Mouse (Mus musculus) lung, embryonic 14.5 days (tissue): ENCODE measurements around the gene Tmprss4. TPM values are rescaled to one million over a fixed set of nuclear protein-coding genes. Genes with fewer than 3 reads are reported as not detected.
A peak's percentile ranks its signal among the peaks of the same experiment; 100 is the strongest.

Experiments used
- ATAC-seq: fragments of 200-750 bp; cut with Nextera tagmentation; 2 replicates; pipeline ENCODE4 v1.8.0; 2017; ENCODE audit warnings: mild to moderate bottlenecking, moderate TSS enrichment, moderate library complexity; ENCODE audit not compliant: insufficient read depth
- DNase-seq: peaks from one replicate; pipeline ENCODE4 v3.0.0-alpha.2; 2015
- H3K27ac ChIP-seq: fragments of 300-500 bp; sonication (generic); 2 replicates; pipeline ENCODE4 v1.5.1; 2014; ENCODE audit warnings: low read depth, mild to moderate bottlenecking, moderate library complexity
- H3K27me3 ChIP-seq: fragments of 300-500 bp; sonication (generic); 2 replicates; pipeline ENCODE4 v1.6.1; 2014; ENCODE audit warnings: low read length, control low read depth; ENCODE audit not compliant: insufficient read depth
- H3K36me3 ChIP-seq: fragments of 300-500 bp; sonication (generic); 2 replicates; pipeline ENCODE4 v1.6.1; 2014; ENCODE audit warnings: control low read depth; ENCODE audit not compliant: insufficient read depth
- H3K4me1 ChIP-seq: fragments of 300-500 bp; sonication (generic); 2 replicates; pipeline ENCODE4 v1.6.1; 2014; ENCODE audit warnings: antibody characterized with exemption, control low read depth; ENCODE audit not compliant: insufficient read depth
- H3K4me2 ChIP-seq: fragments of 300-500 bp; sonication (generic); 2 replicates; pipeline ENCODE4 v1.6.1; 2014; ENCODE audit warnings: mild to moderate bottlenecking
- H3K4me3 ChIP-seq: fragments of 300-500 bp; sonication (generic); 2 replicates; pipeline ENCODE4 v1.5.1; 2014; ENCODE audit warnings: low read depth, low read length
- H3K9ac ChIP-seq: fragments of 300-500 bp; sonication (generic); 2 replicates; pipeline ENCODE4 v1.6.1; 2014
- H3K9me3 ChIP-seq: fragments of 300-500 bp; sonication (generic); 2 replicates; pipeline ENCODE4 v1.6.1; 2016; ENCODE audit warnings: low read depth, low read length, control low read depth
- CTCF ChIP-seq: IDR thresholded peaks from 2 replicates; pipeline ENCODE4 v1.5.1; 2016; ENCODE audit warnings: antibody characterized with exemption, low read depth
- WGBS: fragments of 180-500 bp; shearing (Covaris S2); extraction: QIAGEN DNeasy Blood & Tissue Kit; methylation state at CpG from one replicate; pipeline ENCODE4 v1.1.7; 2014; 5-methylcytosine and 5-hydroxymethylcytosine counted together
- polyA plus RNA-seq: library from polyadenylated mRNA; unstranded; fragments of >200 nt; fragmentation: Nextera tagmentation; extraction: Ambion mirVana; gene quantifications from 2 replicates; pipeline ENCODE4 v1.2.1, GENCODE M21; 2014

Tmprss4 gene
- polyA plus RNA-seq, 1 experiment from 2014 or later, result 0.54 TPM

GRCm38 (mm10) chr9:45150933-45151332, 53.0 kb downstream of the Tmprss4 start:
- no peak overlapping the region for H3K9ac ChIP-seq
- peaks cover 7% of the 10 kb centered on the region for H3K27me3 ChIP-seq
- no peaks in the 10 kb centered on the region for H3K9me3 ChIP-seq
- no peaks in the 10 kb centered on the region for H3K36me3 ChIP-seq
- 33% methylated on average over 1 of the region's 1 CpGs for WGBS
- no peak for DNase-seq
- H3K4me1 ChIP-seq, result no peaks in the 10 kb centered on the region
- H3K4me2 ChIP-seq, result no peak overlapping the region
- no peak for ATAC-seq
- no peak for TF ChIP-seq CTCF
- H3K4me3 ChIP-seq, result no peak overlapping the region
- H3K27ac ChIP-seq, result no peak overlapping the region

DNA sequence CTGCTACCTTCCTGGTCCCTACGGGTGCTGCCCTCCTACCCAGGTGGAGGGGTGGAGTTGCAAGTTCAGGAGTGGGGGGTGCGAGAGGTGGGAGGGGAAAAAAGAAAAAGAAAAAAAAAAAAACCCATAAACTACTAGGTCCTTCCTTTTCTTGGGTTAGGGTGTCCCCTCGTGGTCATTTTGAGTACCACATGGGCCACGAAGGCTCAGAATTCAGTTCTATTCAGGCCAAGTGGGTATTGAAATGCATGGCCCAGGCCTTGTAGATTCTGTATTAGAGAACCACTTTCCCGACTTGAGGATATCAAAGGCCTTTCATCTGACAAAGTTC, 57.7 kb downstream of the Tmprss4 start:
- Histone ChIP-seq H3K27me3 (peaks cover 35% of the 10 kb centered on the region), H3K9ac (peak overlapping the region; percentile 37; the same call in 1 of the 2 replicates)

DNA sequence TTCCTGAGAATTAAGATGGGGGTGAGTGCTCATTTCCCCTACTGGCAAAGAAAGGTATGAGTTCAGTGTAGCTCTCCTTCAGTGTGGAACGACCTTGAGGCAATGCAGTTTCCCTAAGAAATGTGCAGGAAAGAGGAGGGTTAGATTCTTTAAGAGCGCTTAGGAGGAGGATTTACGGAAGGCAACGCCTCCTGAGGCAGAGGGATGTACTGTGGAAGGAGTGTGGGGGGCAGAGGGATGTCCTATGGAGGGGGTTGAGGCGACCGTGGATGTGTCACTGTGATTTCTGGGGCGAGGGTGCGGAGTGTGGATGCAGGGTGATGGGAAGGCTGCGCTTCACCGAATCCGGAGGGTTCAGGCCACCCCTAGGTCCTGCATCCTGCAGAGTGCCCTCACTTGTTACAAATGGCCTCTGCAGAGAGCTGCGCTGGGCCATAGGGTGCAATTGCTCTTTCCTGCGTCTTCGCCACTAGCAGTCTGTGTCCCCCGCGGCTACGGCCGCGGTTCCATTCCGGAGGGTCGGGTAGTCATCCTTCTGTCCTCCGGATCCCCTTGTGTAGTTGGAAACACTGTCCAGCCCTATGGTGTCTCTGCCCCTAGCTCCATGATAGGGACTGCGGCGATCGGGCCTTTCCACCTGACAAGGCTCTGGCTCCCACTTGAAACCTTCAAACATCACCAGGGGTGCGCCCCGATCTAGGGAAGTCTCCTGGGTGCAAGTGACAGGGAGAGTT, 58.2 kb downstream of the Tmprss4 start:
- Histone ChIP-seq H3K4me2 (peak overlapping the region; percentile 62), H3K27me3 (peaks cover 37% of the 10 kb centered on the region), H3K4me1 (no peaks in the 10 kb centered on the region), H3K9me3 (no peaks in the 10 kb centered on the region), H3K4me3 (peak overlapping the region; percentile 21; the same call in 1 of the 2 replicates), H3K9ac (peak overlapping the region; percentile 37; the same call in 1 of the 2 replicates), H3K36me3 (no peaks in the 10 kb centered on the region), H3K27ac (no peak overlapping the region)
- peak; percentile 33; the same call in 1 of the 2 replicates for TF ChIP-seq CTCF
- DNase-seq (peak; percentile 8), ATAC-seq (peak; percentile 21; the same call in 1 of the 2 replicates)
- 3% methylated on average over 27 of the region's 27 CpGs for WGBS

More for the DNA sequence above, 57.7 kb downstream of the Tmprss4 start:
- peak overlapping the region; percentile 21; the same call in 1 of the 2 replicates for H3K4me3 ChIP-seq
- H3K9me3 ChIP-seq, result no peaks in the 10 kb centered on the region
- no peak overlapping the region for H3K27ac ChIP-seq
- peak overlapping the region; percentile 62 for H3K4me2 ChIP-seq
- TF ChIP-seq CTCF, result peak; percentile 94
- ATAC-seq, result no peak
- 2% methylated on average over 5 of the region's 5 CpGs for WGBS
- DNase-seq, result peak; percentile 86
- no peaks in the 10 kb centered on the region for H3K4me1 ChIP-seq
- no peaks in the 10 kb centered on the region for H3K36me3 ChIP-seq

GRCm38 (mm10) chr9:45142686-45143085, 61.2 kb downstream of the Tmprss4 start:
- H3K4me1 ChIP-seq, result no peaks in the 10 kb centered on the region
- H3K4me3 ChIP-seq, result no peak overlapping the region
- no peak for TF ChIP-seq CTCF
- ATAC-seq (no peak), DNase-seq (no peak)
- H3K9ac ChIP-seq, result no peak overlapping the region
- H3K4me2 ChIP-seq, result no peak overlapping the region
- peaks cover 66% of the 10 kb centered on the region for H3K27me3 ChIP-seq
- 49% methylated on average over 3 of the region's 3 CpGs for WGBS
- no peak overlapping the region for H3K27ac ChIP-seq
- no peaks in the 10 kb centered on the region for H3K36me3 ChIP-seq
- no peaks in the 10 kb centered on the region for H3K9me3 ChIP-seq

- TF ChIP-seq CTCF, result no peak
- Histone ChIP-seq H3K4me1 (no peaks in the 10 kb centered on the region), H3K9me3 (no peaks in the 10 kb centered on the region), H3K27me3 (peaks cover 76% of the 10 kb centered on the region), H3K36me3 (no peaks in the 10 kb centered on the region), H3K4me2 (no peak overlapping the region), H3K4me3 (no peak overlapping the region), H3K27ac (no peak overlapping the region), H3K9ac (no peak overlapping the region)
- DNase-seq (no peak), ATAC-seq (no peak)
- 55% methylated on average over 7 of the region's 7 CpGs for WGBS
These were observed 62.9 kb downstream of the Tmprss4 start for GRCm38 (mm10) chr9:45140945-45141344.

DNA sequence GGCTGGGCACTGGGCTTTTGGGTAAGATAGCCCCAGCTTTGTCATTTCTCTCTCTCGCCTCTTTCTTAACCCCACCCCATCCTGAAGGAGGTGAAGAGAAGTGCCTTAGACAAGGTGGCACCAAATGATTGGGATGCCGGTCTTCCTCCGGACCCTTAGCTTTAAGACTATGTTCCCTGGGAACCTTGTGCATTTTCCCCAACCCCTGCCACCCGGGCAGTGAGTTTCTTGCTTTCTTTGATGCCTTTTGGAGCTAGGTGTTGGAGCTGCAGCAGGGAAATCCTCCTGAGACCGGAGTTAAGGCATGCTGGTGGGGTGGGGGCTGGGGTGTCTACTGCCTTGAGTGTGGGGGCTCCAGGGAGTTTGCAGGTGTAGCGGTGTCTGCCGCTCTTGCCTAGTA, 64.8 kb downstream of the Tmprss4 start:
- no peak for DNase-seq
- WGBS, result 2% methylated on average over 7 of the region's 7 CpGs
- Histone ChIP-seq H3K9ac (peak overlapping the region; percentile 21; the same call in 1 of the 2 replicates), H3K4me3 (peak overlapping the region; percentile 48), H3K9me3 (no peaks in the 10 kb centered on the region), H3K27ac (no peak overlapping the region), H3K27me3 (peaks cover 70% of the 10 kb centered on the region), H3K4me2 (peak overlapping the region; percentile 93), H3K36me3 (no peaks in the 10 kb centered on the region), H3K4me1 (no peaks in the 10 kb centered on the region)
- ATAC-seq, result no peak
- no peak for TF ChIP-seq CTCF

DNA sequence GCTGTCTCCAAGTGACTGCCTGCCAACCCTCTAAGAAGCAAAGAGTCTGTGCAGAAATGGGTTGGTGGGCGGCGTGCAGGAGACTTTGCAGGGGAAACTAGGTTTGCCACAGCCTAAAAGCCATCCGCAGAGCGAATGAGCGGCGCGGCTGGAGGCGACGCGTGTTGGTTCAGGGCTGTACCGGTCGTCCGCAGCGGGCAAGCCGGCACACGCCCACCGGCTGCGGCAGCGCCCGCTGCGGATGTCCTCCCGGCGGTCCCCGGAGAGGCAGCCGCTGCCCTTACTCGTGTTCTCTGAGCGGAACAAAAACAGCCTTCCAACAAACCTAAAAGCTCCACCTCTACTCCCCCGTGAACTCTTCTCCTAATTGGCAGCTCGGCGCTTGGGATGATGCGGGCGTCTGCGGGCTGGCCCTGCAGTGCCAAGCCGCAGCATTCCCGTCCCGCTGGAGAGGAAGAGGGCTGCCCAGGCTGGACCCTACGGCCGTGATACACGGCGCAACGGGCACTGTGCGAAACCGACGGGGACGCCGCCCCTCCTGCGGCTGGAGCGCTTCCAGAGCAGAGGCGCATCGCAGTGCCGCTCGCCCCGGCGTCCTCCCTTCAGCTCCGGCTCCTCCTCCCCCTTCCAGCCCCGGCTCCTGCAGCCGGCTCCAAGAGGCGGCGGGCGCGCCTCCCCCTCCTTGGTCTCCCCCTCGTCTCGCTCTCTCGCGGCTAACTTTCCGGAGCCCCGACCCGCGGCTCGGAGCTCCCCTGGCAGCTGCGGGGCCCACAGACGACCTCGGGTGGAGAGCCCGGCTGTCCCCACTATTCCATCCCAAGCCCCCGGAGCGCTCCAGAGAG, 65.5 kb downstream of the Tmprss4 start, which contains the start of gene Scn4b:
Scn4b (plus strand) TSS at position 205 of the 842 bp plus-strand sequence.
- DNase-seq (peak; percentile 72), ATAC-seq (peak; percentile 55)
- no peak for TF ChIP-seq CTCF
- Histone ChIP-seq H3K36me3 (no peaks in the 10 kb centered on the region), H3K27me3 (peaks cover 66% of the 10 kb centered on the region), H3K4me3 (peak within 1 kb of the TSS; percentile 48), H3K4me1 (no peaks in the 10 kb centered on the region), H3K9ac (peak within 1 kb of the TSS; percentile 21; the same call in 1 of the 2 replicates), H3K27ac (no peak within 1 kb of the TSS), H3K4me2 (peak within 1 kb of the TSS; percentile 93), H3K9me3 (no peaks in the 10 kb centered on the region)
- under 1% methylated on average over 75 of the region's 76 CpGs for WGBS
